ENCODE assay signal across 18 mouse cellular contexts in the genomic region with DNA sequence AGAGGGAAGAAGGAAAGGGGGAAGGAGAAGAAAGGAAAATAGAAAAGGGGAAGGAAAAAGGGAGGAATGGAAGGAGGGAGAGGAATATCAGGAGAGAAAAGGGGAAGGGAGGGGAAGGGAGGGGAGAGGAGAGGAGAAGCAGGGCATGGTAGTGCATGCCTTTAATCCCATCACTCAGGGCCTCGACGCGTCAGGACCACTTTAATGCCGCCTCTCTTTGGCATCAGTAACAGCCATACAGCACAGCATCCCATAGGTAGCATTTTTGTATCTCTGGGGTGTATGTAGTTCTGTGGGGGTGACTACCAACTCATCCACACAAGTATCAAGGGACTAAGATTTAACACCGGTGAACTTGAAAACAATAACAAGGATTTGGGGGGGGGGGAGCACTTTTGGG.
"Had no signal": no experiment of that assay in that cellular context is flagged by ENCODE, and none has a peak within 500 bp of the region (broad histone marks: within the 10 kb centered on the region; RNA-seq: fewer than 3 reads in every experiment).

No protein-coding gene starts in this region.

- H3K27me3 ChIP-seq: midbrain, embryonic 12.5 days; neural tube, embryonic 13.5 days; neural tube, embryonic 15.5 days had no signal

- H3K9me3 ChIP-seq: midbrain, embryonic 12.5 days; neural tube, embryonic 13.5 days; neural tube, embryonic 15.5 days had no signal

- H3K4me3 ChIP-seq: midbrain, embryonic 12.5 days; myocyte; neural tube, embryonic 13.5 days; neural tube, embryonic 15.5 days had no signal

- ATAC-seq: midbrain, embryonic 16.5 days had no signal

- DNase-seq: lung, adult 18-20 months; lung, embryonic 14.5 days; lung, postnatal 10 days; lung, postnatal 4 days; midbrain, embryonic 14.5 days; retina, postnatal 1 day; right cerebral cortex, adult 18-20 months; right cerebral cortex, postnatal 25 days; right cerebral cortex, postnatal 4 days; spleen, adult 18-20 months; thymus, adult 18-20 months; thymus, postnatal 14 days; thymus, postnatal 36 days had no signal

- H3K9ac ChIP-seq: lung, embryonic 14.5 days; midbrain, embryonic 12.5 days; neural tube, embryonic 13.5 days; neural tube, embryonic 15.5 days had no signal

- H3K27ac ChIP-seq: midbrain, embryonic 12.5 days; neural tube, embryonic 13.5 days; neural tube, embryonic 15.5 days had no signal

- H3K4me2 ChIP-seq: lung, embryonic 14.5 days; midbrain, embryonic 12.5 days; neural tube, embryonic 13.5 days; neural tube, embryonic 15.5 days had no signal

- H3K36me3 ChIP-seq: midbrain, embryonic 12.5 days; neural tube, embryonic 13.5 days; neural tube, embryonic 15.5 days had no signal
